Mouse (Mus musculus): ENCODE data around the gene Hck. TPM values are rescaled to one million over a fixed set of nuclear protein-coding genes. Genes with fewer than 3 reads are reported as not detected.
A peak's percentile ranks its signal among the peaks of the same experiment; 100 is the strongest.

Gene Hck
- polyA plus RNA-seq, 1 experiment from 2014 or later: 5.1 TPM

- H3K36me3 ChIP-seq (ENCODE audit: control insufficient read depth, insufficient read depth, low read length): no peaks in the 10 kb centered on the region
- no peak overlapping the region for H3K4me2 ChIP-seq
- 75% methylated on average over 6 of the region's 6 CpGs for WGBS
- no peak overlapping the region for H3K9ac ChIP-seq (ENCODE audit: low read depth, low read length)
- no peak for ATAC-seq (replicated peaks; ENCODE audit: low FRiP score)
- no peaks in the 10 kb centered on the region for H3K9me3 ChIP-seq (ENCODE audit: control insufficient read depth, low read length)
- no peaks in the 10 kb centered on the region for H3K27me3 ChIP-seq (replicated peaks; ENCODE audit: control insufficient read depth, insufficient read depth, low read length)
- no peaks in the 10 kb centered on the region for H3K4me1 ChIP-seq (replicated peaks; ENCODE audit: control insufficient read depth, insufficient read depth, low read length)
- no peak overlapping the region for H3K27ac ChIP-seq (ENCODE audit: low read depth, low read length)
- no peak for DNase-seq (ENCODE audit: low spot score)
- no peak overlapping the region for H3K4me3 ChIP-seq (ENCODE audit: low read depth, low read length)
Observed at GRCm38 (mm10) chr2:153085556-153085955, 22.7 kb upstream of the Hck start.

- H3K9ac ChIP-seq (ENCODE audit: low read depth, low read length): no peak overlapping the region
- H3K4me3 ChIP-seq (ENCODE audit: low read depth, low read length): no peak overlapping the region
- H3K36me3 ChIP-seq (ENCODE audit: control insufficient read depth, insufficient read depth, low read length): no peaks in the 10 kb centered on the region
- DNase-seq (ENCODE audit: low spot score) (no peak), ATAC-seq (replicated peaks; ENCODE audit: low FRiP score) (no peak)
- no peaks in the 10 kb centered on the region for H3K27me3 ChIP-seq (replicated peaks; ENCODE audit: control insufficient read depth, insufficient read depth, low read length)
- no peaks in the 10 kb centered on the region for H3K4me1 ChIP-seq (replicated peaks; ENCODE audit: control insufficient read depth, insufficient read depth, low read length)
- no peak overlapping the region for H3K27ac ChIP-seq (ENCODE audit: low read depth, low read length)
- 86% methylated on average over 4 of the region's 4 CpGs for WGBS
- H3K4me2 ChIP-seq: no peak overlapping the region
- no peaks in the 10 kb centered on the region for H3K9me3 ChIP-seq (ENCODE audit: control insufficient read depth, low read length)
Observed at GRCm38 (mm10) chr2:153086166-153086565, 22.1 kb upstream of the Hck start.

- WGBS: 86% methylated on average over 10 of the region's 10 CpGs
- no peaks in the 10 kb centered on the region for H3K9me3 ChIP-seq (ENCODE audit: control insufficient read depth, low read length)
- H3K4me3 ChIP-seq (ENCODE audit: low read depth, low read length): no peak overlapping the region
Observed at GRCm38 (mm10) chr2:153087091-153087490, 21.2 kb upstream of the Hck start.

GRCm38 (mm10) chr2:153089316-153089715 is 19.0 kb upstream of the Hck start:
- ATAC-seq (replicated peaks; ENCODE audit: low FRiP score) (no peak), DNase-seq (ENCODE audit: low spot score) (no peak)
- no peaks in the 10 kb centered on the region for H3K36me3 ChIP-seq (ENCODE audit: control insufficient read depth, insufficient read depth, low read length)
- no peak overlapping the region for H3K4me2 ChIP-seq
- H3K9ac ChIP-seq (ENCODE audit: low read depth, low read length): no peak overlapping the region
- no peak overlapping the region for H3K4me3 ChIP-seq (ENCODE audit: low read depth, low read length)
- no peak overlapping the region for H3K27ac ChIP-seq (ENCODE audit: low read depth, low read length)
- 62% methylated on average over 2 of the region's 2 CpGs for WGBS
- H3K27me3 ChIP-seq (replicated peaks; ENCODE audit: control insufficient read depth, insufficient read depth, low read length): no peaks in the 10 kb centered on the region
- no peaks in the 10 kb centered on the region for H3K9me3 ChIP-seq (ENCODE audit: control insufficient read depth, low read length)
- no peaks in the 10 kb centered on the region for H3K4me1 ChIP-seq (replicated peaks; ENCODE audit: control insufficient read depth, insufficient read depth, low read length)

More at GRCm38 (mm10) chr2:153087091-153087490, 21.2 kb upstream of the Hck start:
- no peak overlapping the region for H3K27ac ChIP-seq (ENCODE audit: low read depth, low read length)
- no peaks in the 10 kb centered on the region for H3K27me3 ChIP-seq (replicated peaks; ENCODE audit: control insufficient read depth, insufficient read depth, low read length)
- no peaks in the 10 kb centered on the region for H3K36me3 ChIP-seq (ENCODE audit: control insufficient read depth, insufficient read depth, low read length)
- no peaks in the 10 kb centered on the region for H3K4me1 ChIP-seq (replicated peaks; ENCODE audit: control insufficient read depth, insufficient read depth, low read length)
- H3K4me2 ChIP-seq: no peak overlapping the region
- no peak overlapping the region for H3K9ac ChIP-seq (ENCODE audit: low read depth, low read length)
- ATAC-seq (replicated peaks; ENCODE audit: low FRiP score) (no peak), DNase-seq (ENCODE audit: low spot score) (no peak)

- Histone ChIP-seq H3K27me3 (replicated peaks; ENCODE audit: control insufficient read depth, insufficient read depth, low read length) (no peaks in the 10 kb centered on the region), H3K4me1 (replicated peaks; ENCODE audit: control insufficient read depth, insufficient read depth, low read length) (no peaks in the 10 kb centered on the region), H3K36me3 (ENCODE audit: control insufficient read depth, insufficient read depth, low read length) (no peaks in the 10 kb centered on the region), H3K9me3 (ENCODE audit: control insufficient read depth, low read length) (no peaks in the 10 kb centered on the region), H3K4me3 (ENCODE audit: low read depth, low read length) (no peak overlapping the region), H3K27ac (ENCODE audit: low read depth, low read length) (no peak overlapping the region), H3K9ac (ENCODE audit: low read depth, low read length) (no peak overlapping the region), H3K4me2 (peak overlapping the region; percentile 15)
- ATAC-seq (replicated peaks; ENCODE audit: low FRiP score) (no peak; the same call in 1 of the 2 replicates), DNase-seq (ENCODE audit: low spot score) (no peak)
- WGBS: 20% methylated on average over 10 of the region's 10 CpGs
Observed at GRCm38 (mm10) chr2:153090551-153091165, 17.6 kb upstream of the Hck start.

- no peak for ATAC-seq (replicated peaks; ENCODE audit: low FRiP score)
- Histone ChIP-seq H3K27me3 (replicated peaks; ENCODE audit: control insufficient read depth, insufficient read depth, low read length) (peaks cover 53% of the 10 kb centered on the region), H3K4me3 (ENCODE audit: low read depth, low read length) (no peak overlapping the region), H3K4me2 (peak overlapping the region; percentile 85), H3K9me3 (ENCODE audit: control insufficient read depth, low read length) (no peaks in the 10 kb centered on the region), H3K9ac (ENCODE audit: low read depth, low read length) (no peak overlapping the region), H3K4me1 (replicated peaks; ENCODE audit: control insufficient read depth, insufficient read depth, low read length) (peaks cover 3% of the 10 kb centered on the region), H3K27ac (ENCODE audit: low read depth, low read length) (no peak overlapping the region), H3K36me3 (ENCODE audit: control insufficient read depth, insufficient read depth, low read length) (no peaks in the 10 kb centered on the region)
- 39% methylated on average over 23 of the region's 23 CpGs for WGBS
- DNase-seq (ENCODE audit: low spot score): no peak
Observed at GRCm38 (mm10) chr2:153107046-153107766, 1.1 kb upstream of the Hck start.

GRCm38 (mm10) chr2:153107802-153108201 is 466 bp upstream of the Hck start:
- H3K4me1 ChIP-seq (replicated peaks; ENCODE audit: control insufficient read depth, insufficient read depth, low read length): peaks cover 3% of the 10 kb centered on the region
- WGBS: 6% methylated on average over 15 of the region's 15 CpGs
- ATAC-seq (replicated peaks; ENCODE audit: low FRiP score) (no peak), DNase-seq (ENCODE audit: low spot score) (no peak)
- H3K27me3 ChIP-seq (replicated peaks; ENCODE audit: control insufficient read depth, insufficient read depth, low read length): peaks cover 53% of the 10 kb centered on the region
- no peaks in the 10 kb centered on the region for H3K9me3 ChIP-seq (ENCODE audit: control insufficient read depth, low read length)
- peak overlapping the region; percentile 50 for H3K4me3 ChIP-seq (ENCODE audit: low read depth, low read length)
- H3K27ac ChIP-seq (ENCODE audit: low read depth, low read length): no peak overlapping the region
- H3K36me3 ChIP-seq (ENCODE audit: control insufficient read depth, insufficient read depth, low read length): no peaks in the 10 kb centered on the region
- H3K9ac ChIP-seq (ENCODE audit: low read depth, low read length): no peak overlapping the region
- peak overlapping the region; percentile 85 for H3K4me2 ChIP-seq

- Histone ChIP-seq H3K9me3 (ENCODE audit: control insufficient read depth, low read length) (no peaks in the 10 kb centered on the region), H3K27me3 (replicated peaks; ENCODE audit: control insufficient read depth, insufficient read depth, low read length) (peaks cover 53% of the 10 kb centered on the region), H3K4me2 (no peak overlapping the region), H3K4me1 (replicated peaks; ENCODE audit: control insufficient read depth, insufficient read depth, low read length) (peaks cover 3% of the 10 kb centered on the region), H3K36me3 (ENCODE audit: control insufficient read depth, insufficient read depth, low read length) (no peaks in the 10 kb centered on the region), H3K4me3 (ENCODE audit: low read depth, low read length) (no peak overlapping the region), H3K27ac (ENCODE audit: low read depth, low read length) (no peak overlapping the region), H3K9ac (ENCODE audit: low read depth, low read length) (no peak overlapping the region)
- ATAC-seq (replicated peaks; ENCODE audit: low FRiP score): no peak
- 62% methylated on average over 7 of the region's 7 CpGs for WGBS
- no peak for DNase-seq (ENCODE audit: low spot score)
Observed at GRCm38 (mm10) chr2:153109596-153109995, 1.3 kb downstream of the Hck start.

- 71% methylated on average over 7 of the region's 7 CpGs for WGBS
- Histone ChIP-seq H3K4me3 (ENCODE audit: low read depth, low read length) (no peak overlapping the region), H3K4me1 (replicated peaks; ENCODE audit: control insufficient read depth, insufficient read depth, low read length) (peaks cover 3% of the 10 kb centered on the region), H3K36me3 (ENCODE audit: control insufficient read depth, insufficient read depth, low read length) (no peaks in the 10 kb centered on the region), H3K27ac (ENCODE audit: low read depth, low read length) (no peak overlapping the region), H3K9ac (ENCODE audit: low read depth, low read length) (no peak overlapping the region), H3K9me3 (ENCODE audit: control insufficient read depth, low read length) (no peaks in the 10 kb centered on the region), H3K27me3 (replicated peaks; ENCODE audit: control insufficient read depth, insufficient read depth, low read length) (peaks cover 48% of the 10 kb centered on the region), H3K4me2 (no peak overlapping the region)
- no peak for ATAC-seq (replicated peaks; ENCODE audit: low FRiP score)
- DNase-seq (ENCODE audit: low spot score): no peak
Observed at GRCm38 (mm10) chr2:153111298-153111697, 3.0 kb downstream of the Hck start.
